Mouse (Mus musculus): Measurements from ENCODE around the gene Ube2q2. TPM values are rescaled to one million over a fixed set of nuclear protein-coding genes. Genes with fewer than 3 reads are reported as not detected.
"Not testable (repeated sequence)": the region's sequence is repeated elsewhere in the genome, so short reads cannot be mapped to it uniquely, and the experiment has no call there.

Ube2q2 gene
- 34.8 and 38.2 TPM in 2 replicates for polyA plus RNA-seq (2015; fragmentation: Nextera tagmentation; extraction: Ambion mirVana)

DNA sequence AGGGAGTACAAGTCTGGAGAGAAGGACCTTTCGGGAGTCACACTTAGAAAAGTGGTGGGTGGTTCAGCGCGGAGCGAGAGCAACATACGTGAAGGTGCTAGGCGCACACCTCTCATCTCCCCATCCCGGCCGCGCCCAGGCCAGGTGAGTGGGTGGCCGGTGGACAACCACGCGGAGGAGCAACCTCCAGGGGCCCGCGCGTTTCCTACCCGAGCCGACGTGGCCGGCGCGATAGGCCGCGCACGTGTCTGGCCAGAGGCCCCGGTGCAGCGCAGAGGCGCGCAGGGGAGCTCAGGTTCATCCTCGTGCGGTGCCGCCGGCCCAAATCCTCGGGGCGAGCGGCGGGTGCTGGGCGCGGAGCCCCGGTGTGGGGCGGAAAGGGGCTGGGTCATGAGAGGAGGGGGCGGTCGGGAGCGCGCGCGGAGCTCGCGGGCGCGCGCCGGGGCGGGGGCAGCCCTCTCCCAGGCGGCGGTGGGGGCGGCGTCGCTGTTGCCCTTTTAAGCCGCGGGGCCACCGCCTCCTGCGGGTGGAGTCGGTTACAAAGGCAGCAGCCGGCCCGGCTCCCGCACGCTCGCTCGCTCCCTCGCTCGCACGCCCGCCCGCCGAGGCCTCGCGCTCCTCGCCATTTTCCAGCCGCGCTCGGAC is at the start of gene Ube2q2:
Gene Ube2q2, plus strand, starts transcription at position 1 of the 645 bp plus-strand sequence.
- under 1% methylated on average over 54 of the region's 81 CpGs for WGBS
- ATAC-seq (replicated peaks): peak; percentile 88

DNA sequence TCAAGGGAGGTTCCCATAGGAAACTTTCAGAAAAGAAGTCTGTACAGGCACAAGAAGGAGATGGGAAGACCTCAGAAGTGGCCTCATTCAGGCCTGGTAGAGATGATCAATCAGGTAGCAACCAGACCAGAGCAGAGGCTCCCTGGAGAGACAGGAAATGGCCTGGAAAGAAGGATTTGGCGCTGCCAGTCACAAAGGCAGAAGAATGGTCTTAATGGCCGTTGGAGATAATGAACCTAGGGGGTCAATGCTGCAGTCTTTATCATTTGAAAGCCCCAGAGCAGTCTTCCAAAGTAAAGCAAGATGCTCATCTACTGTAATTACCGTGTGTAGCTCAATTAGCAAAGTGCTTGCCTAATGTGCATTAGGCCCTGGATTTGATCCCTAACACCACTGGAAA is 47.5 kb upstream of the Ube2q2 start:
- H3K9me3 ChIP-seq: no peaks in the 10 kb centered on the region
- no peak for ATAC-seq (replicated peaks)
- WGBS: 36% methylated on average over 3 of the region's 3 CpGs
- no peaks in the 10 kb centered on the region for H3K27me3 ChIP-seq
- H3K27ac ChIP-seq (replicated peaks): no peak overlapping the region
- no peaks in the 10 kb centered on the region for H3K4me1 ChIP-seq
- no peak overlapping the region for H3K9ac ChIP-seq (replicated peaks)
- H3K4me3 ChIP-seq: no peak overlapping the region
- H3K4me2 ChIP-seq (replicated peaks): no peak overlapping the region
- H3K36me3 ChIP-seq: no peaks in the 10 kb centered on the region

More for the DNA sequence above, at the start of gene Ube2q2:
- peak within 1 kb of the TSS; percentile 72 for H3K4me3 ChIP-seq
- H3K27ac ChIP-seq (replicated peaks): peak within 1 kb of the TSS; percentile 83
- H3K9ac ChIP-seq (replicated peaks): peak within 1 kb of the TSS; percentile 89
- H3K4me1 ChIP-seq: peaks cover 28% of the 10 kb centered on the region
- H3K36me3 ChIP-seq: no peaks in the 10 kb centered on the region
- H3K9me3 ChIP-seq: no peaks in the 10 kb centered on the region
- H3K27me3 ChIP-seq: no peaks in the 10 kb centered on the region
- peak within 1 kb of the TSS; percentile 93 for H3K4me2 ChIP-seq (replicated peaks)

DNA sequence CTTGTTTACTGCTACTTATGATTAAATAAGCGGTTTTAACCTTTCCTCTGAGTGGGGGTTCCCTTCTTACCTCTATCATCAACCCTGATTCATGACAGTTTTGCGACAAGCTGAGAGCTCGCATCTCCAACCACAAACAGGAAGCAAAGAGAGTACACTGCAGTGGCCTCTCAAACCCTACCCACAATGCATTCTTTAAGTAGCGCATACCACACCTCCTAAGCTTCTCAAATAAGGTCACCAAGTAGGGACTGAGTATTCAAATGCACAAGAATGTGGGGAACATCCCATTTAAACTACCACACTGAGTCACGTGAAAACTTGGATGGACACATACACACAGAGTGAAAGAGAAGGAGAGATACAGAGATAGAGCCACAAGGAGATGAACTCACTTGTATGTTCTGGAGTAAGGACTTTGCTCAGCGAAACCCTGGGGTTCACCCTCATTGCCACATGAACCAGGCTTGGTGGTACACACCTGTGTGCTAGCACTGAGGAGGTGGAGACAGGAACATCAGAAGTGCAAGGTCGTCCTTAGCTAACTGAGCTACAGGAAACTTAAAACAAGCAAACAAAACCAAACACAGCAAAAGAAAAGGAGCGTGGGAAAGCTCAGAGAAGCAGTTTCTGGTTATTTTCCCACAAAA is 46.3 kb upstream of the Ube2q2 start:
- Histone ChIP-seq H3K9ac (replicated peaks) (no peak overlapping the region), H3K27me3 (no peaks in the 10 kb centered on the region), H3K36me3 (no peaks in the 10 kb centered on the region), H3K9me3 (no peaks in the 10 kb centered on the region), H3K4me1 (no peaks in the 10 kb centered on the region), H3K4me2 (replicated peaks) (no peak overlapping the region), H3K27ac (replicated peaks) (no peak overlapping the region), H3K4me3 (no peak overlapping the region)
- 91% methylated on average over 8 of the region's 8 CpGs for WGBS
- ATAC-seq (replicated peaks): no peak

DNA sequence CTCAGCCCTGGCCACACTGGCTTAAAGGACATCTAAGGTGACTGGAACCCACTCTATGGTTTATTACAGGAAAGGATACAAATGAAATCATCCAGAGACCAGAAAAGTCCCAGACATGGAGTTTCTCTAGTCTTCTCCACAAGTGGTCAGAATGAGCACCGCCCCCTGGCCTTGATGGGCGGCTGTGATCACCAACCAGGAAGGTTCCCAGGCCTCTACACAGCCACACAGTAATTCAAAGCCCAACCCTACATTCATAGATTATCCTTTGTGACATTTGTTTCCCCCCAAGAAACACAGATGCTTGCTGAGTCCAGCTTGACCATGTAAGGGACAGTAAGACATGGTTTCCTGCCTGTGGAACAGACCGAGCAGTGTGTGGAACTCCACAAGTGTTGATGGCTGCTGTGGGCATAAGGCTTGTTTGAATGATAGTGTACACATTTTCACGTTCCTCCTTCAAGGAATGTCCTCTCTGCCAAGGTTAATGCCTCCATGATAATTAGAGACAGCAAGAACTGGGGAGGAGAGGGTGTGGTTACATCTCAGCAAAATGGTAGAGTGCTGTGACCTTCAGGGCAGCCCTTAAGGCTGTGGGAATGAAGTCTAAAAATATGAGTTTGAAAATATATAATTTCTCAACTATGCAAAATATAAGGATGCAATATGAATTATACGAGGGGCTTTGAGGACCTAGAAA is 45.6 kb upstream of the Ube2q2 start:
- H3K27me3 ChIP-seq: no peaks in the 10 kb centered on the region
- no peaks in the 10 kb centered on the region for H3K9me3 ChIP-seq
- no peaks in the 10 kb centered on the region for H3K4me1 ChIP-seq
- H3K9ac ChIP-seq (replicated peaks): no peak overlapping the region
- no peak for ATAC-seq (replicated peaks)
- no peaks in the 10 kb centered on the region for H3K36me3 ChIP-seq
- no peak overlapping the region for H3K4me2 ChIP-seq (replicated peaks)
- no peak overlapping the region for H3K4me3 ChIP-seq
- no peak overlapping the region for H3K27ac ChIP-seq (replicated peaks)
- WGBS: 89% methylated on average over 5 of the region's 5 CpGs

DNA sequence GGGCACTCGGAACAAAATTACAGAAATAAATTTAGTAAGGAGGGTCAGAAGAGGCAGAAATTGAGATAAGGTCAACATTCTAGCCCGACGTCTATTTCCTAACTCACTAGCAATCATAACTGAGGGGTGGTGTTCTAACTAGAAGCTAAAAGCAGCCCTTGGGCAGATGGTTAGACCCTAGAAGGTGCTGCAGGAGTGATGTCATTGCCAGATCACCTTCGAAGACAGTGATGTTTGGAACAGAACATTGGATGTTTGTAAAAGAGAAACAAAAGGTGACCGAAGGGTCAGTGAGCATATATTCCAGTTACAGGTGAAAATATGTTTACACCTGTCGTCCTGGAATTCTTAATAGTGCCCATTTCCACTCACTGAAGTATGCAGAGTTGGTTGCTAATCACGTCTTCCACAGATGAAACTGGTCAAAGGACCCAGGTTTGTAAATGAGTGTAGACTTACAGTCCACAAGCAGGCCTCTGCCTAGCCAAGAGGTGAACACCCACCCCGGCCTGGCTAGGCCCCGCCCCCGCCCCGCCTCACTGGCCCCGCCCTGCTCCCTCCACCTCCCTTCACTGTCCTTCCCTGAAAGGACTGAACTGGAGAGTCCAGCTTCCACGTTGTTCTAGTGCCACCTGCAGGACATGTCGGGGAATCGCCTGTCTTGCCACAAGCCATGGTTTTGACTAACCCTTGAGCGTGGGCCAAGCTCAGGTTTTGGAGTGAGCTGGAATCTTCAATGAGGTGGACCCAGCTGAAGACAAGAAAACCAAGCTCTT is 38.4 kb upstream of the Ube2q2 start:
- 32% methylated on average over 16 of the region's 16 CpGs for WGBS
- H3K27ac ChIP-seq (replicated peaks): no peak overlapping the region
- no peaks in the 10 kb centered on the region for H3K36me3 ChIP-seq
- H3K27me3 ChIP-seq: no peaks in the 10 kb centered on the region
- no peaks in the 10 kb centered on the region for H3K4me1 ChIP-seq
- no peaks in the 10 kb centered on the region for H3K9me3 ChIP-seq
- ATAC-seq (replicated peaks): peak; percentile 91
- H3K9ac ChIP-seq (replicated peaks): no peak overlapping the region
- H3K4me2 ChIP-seq (replicated peaks): 0 out of 2 replicates have a peak overlapping the region, but pooled peaks have one; percentile 7
- no peak overlapping the region for H3K4me3 ChIP-seq

DNA sequence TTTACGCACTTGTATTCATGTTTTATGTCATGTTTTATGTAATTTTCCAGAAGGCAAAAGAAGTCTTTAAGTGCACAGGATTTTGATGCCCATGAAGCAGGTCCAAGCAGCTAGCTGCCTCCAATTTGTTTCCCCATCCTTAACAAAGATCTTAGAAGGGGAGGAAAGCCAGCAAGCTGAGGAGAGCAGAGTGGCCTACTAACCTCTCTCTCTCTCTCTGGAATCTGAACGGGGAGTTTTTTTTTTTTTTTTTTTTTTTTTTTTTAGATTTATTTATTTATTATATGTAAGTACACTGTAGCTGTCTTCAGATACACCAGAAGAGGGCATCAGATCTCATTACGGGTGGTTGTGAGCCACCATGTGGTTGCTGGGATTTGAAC is 37.8 kb upstream of the Ube2q2 start:
- not testable (repeated sequence) for H3K4me1 ChIP-seq; H3K9me3 ChIP-seq; H3K9ac ChIP-seq (replicated peaks); H3K4me2 ChIP-seq (replicated peaks); H3K4me3 ChIP-seq; H3K36me3 ChIP-seq; H3K27ac ChIP-seq (replicated peaks); H3K27me3 ChIP-seq
- peak; percentile 6; the same call in 1 of the 2 replicates for ATAC-seq (replicated peaks)
- WGBS: 24% methylated on average over 3 of the region's 3 CpGs

DNA sequence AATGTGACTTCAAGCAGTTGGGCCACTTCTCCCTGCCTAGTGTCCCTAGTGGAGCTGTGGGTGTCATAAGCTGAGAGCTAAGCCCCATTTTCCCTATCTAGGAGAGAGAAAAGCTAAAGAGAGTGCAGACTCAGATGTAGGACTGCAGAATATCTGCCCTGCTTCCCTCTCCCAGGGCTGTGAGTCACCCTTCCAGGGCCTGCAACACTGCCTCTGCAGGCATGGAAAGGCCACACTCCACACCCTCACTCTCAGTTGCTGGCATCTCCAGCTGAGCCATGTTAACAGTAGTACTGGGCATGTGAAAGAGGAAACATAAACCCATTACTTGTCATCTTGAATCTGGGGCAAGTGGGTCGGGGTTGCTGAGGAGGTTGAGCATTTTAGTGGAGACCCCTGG is 33.9 kb upstream of the Ube2q2 start:
- Histone ChIP-seq H3K9ac (replicated peaks) (no peak overlapping the region), H3K4me3 (no peak overlapping the region), H3K9me3 (no peaks in the 10 kb centered on the region), H3K4me2 (replicated peaks) (no peak overlapping the region), H3K36me3 (no peaks in the 10 kb centered on the region), H3K27ac (replicated peaks) (no peak overlapping the region), H3K27me3 (no peaks in the 10 kb centered on the region), H3K4me1 (no peaks in the 10 kb centered on the region)
- no peak for ATAC-seq (replicated peaks)
- WGBS: 100% methylated on average over 1 of the region's 1 CpGs

DNA sequence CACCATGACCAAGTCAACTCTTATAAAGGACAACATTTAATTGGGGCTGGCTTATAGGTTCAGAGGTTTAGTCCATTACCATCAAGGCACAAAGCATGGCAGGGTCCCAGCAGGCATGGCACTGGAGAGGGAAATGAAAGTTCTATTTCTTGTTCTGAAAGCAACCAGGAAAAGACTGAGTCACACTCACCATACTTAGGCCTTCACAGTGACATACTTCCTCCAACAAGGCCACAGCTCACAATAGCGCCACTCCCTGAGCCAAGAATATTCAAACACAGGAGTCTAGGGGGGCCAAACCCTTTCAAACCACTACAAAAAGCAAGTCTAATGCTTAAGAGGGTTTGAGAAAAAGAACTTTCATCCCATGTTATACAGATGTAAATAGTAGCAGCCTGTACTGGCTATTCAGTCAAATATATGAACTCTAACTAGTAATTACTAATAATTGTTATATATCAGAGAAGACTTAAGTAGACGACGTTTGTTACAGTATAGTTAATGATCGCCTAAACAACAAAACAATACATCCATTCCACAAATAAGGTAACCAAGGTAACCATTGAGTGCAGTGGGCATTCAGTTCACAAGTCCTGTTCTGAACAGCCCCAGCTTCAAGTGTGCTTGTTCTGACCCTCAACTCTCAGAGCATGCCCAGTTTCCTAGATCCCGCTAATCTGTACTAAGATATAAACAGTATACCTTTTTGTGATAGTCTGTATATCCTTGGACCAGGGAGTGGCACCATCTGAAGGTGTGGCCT is 31.2 kb upstream of the Ube2q2 start:
- Histone ChIP-seq H3K36me3 (no peaks in the 10 kb centered on the region), H3K4me2 (replicated peaks) (no peak overlapping the region), H3K27me3 (no peaks in the 10 kb centered on the region), H3K9ac (replicated peaks) (no peak overlapping the region), H3K27ac (replicated peaks) (no peak overlapping the region), H3K4me1 (no peaks in the 10 kb centered on the region), H3K4me3 (no peak overlapping the region), H3K9me3 (no peaks in the 10 kb centered on the region)
- WGBS: 48% methylated on average over 5 of the region's 5 CpGs
- ATAC-seq (replicated peaks): peak; percentile 61; the same call in 1 of the 2 replicates

DNA sequence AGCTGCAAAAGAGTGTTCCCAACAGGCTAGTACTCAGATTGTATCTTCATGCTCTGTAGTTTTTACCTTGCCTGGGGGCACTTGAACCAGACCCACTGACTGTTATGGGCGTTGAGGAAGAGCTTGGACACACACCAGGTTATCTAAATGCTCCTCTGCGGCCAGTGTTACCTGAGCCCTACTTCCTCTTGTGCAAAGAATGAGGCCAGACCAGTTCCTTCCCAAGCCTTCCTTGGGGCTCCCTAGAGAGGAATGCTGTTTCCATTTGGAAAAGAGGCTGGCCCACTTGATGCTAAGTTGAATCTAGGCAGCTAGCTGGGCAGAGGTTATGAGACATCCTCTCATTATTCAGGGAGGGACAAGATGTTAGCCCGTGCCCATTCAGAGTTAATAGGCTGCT is 26.1 kb upstream of the Ube2q2 start:
- H3K4me3 ChIP-seq: no peak overlapping the region
- no peaks in the 10 kb centered on the region for H3K4me1 ChIP-seq
- no peaks in the 10 kb centered on the region for H3K9me3 ChIP-seq
- no peak overlapping the region for H3K9ac ChIP-seq (replicated peaks)
- no peaks in the 10 kb centered on the region for H3K27me3 ChIP-seq
- H3K36me3 ChIP-seq: no peaks in the 10 kb centered on the region
- no peak for ATAC-seq (replicated peaks)
- no peak overlapping the region for H3K4me2 ChIP-seq (replicated peaks)
- 65% methylated on average over 3 of the region's 3 CpGs for WGBS
- H3K27ac ChIP-seq (replicated peaks): no peak overlapping the region

DNA sequence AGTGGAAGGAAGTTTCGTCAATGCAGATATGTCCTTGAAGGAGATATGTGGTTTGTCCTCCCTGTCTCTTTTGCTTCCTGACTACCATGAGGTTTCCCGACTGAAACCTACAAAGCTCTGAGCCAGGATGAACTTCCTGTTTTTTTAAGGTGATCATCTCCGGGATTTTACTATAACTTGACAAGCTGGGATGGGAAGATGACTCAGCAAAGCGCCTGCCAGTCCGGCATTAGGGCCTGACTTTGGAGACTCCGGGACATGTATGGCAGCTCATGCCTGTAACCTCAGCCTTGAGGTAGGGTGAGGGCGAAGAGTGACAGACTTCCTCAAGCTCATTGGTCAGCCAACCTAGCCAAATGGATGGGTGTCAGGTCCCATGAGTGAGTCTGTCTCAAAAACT is 22.9 kb upstream of the Ube2q2 start:
- Histone ChIP-seq H3K4me2 (replicated peaks) (no peak overlapping the region), H3K9me3 (no peaks in the 10 kb centered on the region), H3K4me3 (no peak overlapping the region), H3K27me3 (no peaks in the 10 kb centered on the region), H3K9ac (replicated peaks) (no peak overlapping the region), H3K4me1 (no peaks in the 10 kb centered on the region), H3K36me3 (no peaks in the 10 kb centered on the region), H3K27ac (replicated peaks) (no peak overlapping the region)
- ATAC-seq (replicated peaks): no peak
- 92% methylated on average over 7 of the region's 7 CpGs for WGBS

DNA sequence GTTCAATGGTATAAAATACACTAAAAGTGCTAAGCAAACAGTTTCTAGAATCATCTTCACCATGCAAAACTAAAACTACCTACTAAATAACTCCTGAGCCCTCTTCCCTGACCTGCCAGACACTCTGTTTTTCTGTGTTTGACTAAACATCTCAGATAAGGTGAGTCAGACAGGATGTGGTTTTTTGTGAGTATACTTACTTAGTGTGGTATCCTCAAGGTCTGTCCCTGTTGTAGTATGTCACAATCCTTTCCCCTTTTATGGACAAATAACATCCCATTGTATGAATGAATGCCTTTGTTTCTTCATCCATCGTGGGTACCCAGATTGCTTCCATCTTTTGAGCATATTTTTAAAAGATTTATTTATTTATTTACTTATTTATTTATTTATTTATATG is 22.4 kb upstream of the Ube2q2 start:
- no peaks in the 10 kb centered on the region for H3K9me3 ChIP-seq
- 75% methylated on average over 1 of the region's 1 CpGs for WGBS
- no peak for ATAC-seq (replicated peaks)
- no peak overlapping the region for H3K9ac ChIP-seq (replicated peaks)
- H3K27ac ChIP-seq (replicated peaks): no peak overlapping the region
- H3K27me3 ChIP-seq: no peaks in the 10 kb centered on the region
- no peak overlapping the region for H3K4me2 ChIP-seq (replicated peaks)
- H3K4me3 ChIP-seq: no peak overlapping the region
- H3K36me3 ChIP-seq: no peaks in the 10 kb centered on the region
- H3K4me1 ChIP-seq: no peaks in the 10 kb centered on the region

Data from forebrain, embryonic 15.5 days (tissue).